Mouse (Mus musculus): ENCODE measurements around the gene Vnn3.

Vnn3 gene

DNA sequence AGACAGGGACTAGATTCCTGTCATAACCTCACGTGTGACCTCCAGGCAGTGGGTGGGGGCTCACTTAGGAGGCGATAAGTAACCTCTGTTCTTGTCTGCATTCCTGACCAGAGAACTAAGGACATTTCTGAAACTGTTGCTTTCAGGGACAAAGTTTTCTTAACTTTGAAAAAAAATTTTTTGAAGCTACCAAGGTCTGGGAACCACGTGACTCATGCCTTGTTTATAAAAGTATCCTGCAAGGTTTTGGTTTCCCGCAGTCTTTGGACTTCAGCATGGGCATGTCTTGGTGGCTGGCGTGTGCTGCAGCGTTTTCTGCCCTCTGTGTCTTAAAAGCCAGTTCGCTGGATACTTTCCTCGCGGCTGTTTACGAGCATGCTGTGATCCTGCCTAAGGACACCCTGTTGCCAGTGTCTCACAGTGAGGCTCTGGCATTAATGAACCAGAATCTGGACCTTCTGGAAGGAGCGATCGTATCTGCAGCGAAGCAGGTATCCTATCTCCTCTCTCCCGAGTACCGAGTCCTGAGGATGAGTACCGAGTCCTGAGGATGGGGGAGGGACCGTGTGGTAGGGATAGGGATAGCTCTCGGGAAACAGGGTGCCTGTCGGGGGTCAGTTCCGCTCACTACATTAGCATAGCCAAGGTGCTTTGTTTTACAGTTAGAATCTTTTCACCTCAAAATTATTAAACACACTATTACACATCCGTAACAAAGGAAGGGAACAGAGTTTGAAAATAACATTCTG is 43.5 kb downstream of the Vnn3 start, which contains the start of gene Vnn1:
TSS of gene Vnn1 (plus strand) at position 88 of the 749 bp plus-strand sequence.
- peak; percentile 14 to 44 for DNase-seq

DNA sequence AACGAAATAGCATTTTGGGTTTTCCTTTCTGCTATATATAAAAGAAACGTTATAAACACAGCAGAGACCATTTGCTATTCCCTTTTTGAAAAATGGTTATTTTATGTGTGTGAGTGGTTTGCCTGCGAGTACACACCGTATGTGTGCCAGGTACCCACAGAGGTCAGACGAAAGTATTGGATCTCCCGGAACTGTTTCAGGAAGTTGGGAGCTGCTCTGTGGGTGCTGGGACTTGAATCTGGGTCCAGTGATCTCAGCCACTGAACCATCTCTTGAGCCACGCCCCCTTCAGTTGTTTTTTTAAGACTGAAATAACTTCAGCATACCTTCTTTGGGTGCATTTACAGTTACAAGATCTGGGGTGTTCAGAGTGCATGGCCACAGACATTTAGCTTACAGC is 44.1 kb downstream of the Vnn3 start:
- DNase-seq: no peak

DNA sequence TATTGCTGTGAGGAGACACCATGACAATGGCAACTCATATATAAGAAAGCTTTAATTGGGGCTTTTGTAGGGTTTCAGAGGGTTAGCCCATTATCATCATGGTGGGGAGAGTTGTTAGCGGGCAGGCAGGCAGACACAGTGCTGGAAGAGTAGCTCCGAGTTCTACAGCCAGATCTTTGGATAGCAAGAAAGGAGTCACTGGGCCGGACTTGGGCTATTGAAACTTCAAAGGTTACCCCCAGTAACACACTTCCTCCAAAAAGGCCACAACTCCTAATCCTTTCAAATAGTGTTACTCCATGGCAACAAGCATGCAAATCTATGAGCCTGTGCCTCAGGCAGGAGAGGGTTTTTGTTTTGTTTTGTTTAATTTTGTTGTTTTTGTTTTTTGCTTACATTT is 49.9 kb downstream of the Vnn3 start:
- DNase-seq: no peak

DNA sequence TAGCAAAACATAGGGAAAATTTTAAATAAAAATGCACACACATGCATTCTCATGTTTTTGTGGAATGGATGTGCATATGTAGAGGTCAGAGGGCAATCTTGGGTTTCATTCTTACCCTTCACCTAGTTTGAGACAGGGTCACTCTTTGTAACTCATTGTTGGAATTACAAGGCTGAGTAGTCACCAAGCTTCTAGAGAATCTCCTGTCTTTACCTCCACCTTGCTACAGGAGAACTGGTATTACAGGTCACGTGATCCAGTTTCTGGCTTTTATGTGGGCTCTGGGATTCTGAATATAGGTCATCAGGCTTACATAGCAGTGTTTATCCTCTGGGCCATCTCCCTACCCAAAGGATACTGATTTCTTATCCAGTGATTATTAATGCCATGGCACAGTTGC is 54.4 kb downstream of the Vnn3 start:
- DNase-seq: no peak

Data from kidney, postnatal 4 days (tissue).